9 mouse cellular contexts compared by ENCODE assay signal in genomic region chr9:53975122-53975518, GRCm38 (mm10). TPM values are rescaled to one million over a fixed set of nuclear protein-coding genes. Genes with fewer than 3 reads are reported as not detected.
DNase-seq lines count a peak whose midpoint lies in the region; ATAC-seq and TF ChIP-seq lines count a peak whose summit lies in the region.
"Had no signal": no experiment of that assay in that cellular context is flagged by ENCODE, and none has a peak within 500 bp of the region (broad histone marks: within the 10 kb centered on the region; RNA-seq: fewer than 3 reads in every experiment).

Gene Elmod1 (minus strand): TSS chr9:53975301.

- H3K36me3 ChIP-seq in ES-E14 (ENCODE audit: control insufficient read depth, insufficient read depth, low read length, poor library complexity, severe bottlenecking) = no peaks in the 10 kb centered on the region
- no peaks in the 10 kb centered on the region for H3K36me3 ChIP-seq in embryonic facial prominence, embryonic 10.5 days (replicated peaks)
- no peaks in the 10 kb centered on the region for H3K36me3 ChIP-seq in hindbrain, embryonic 11.5 days (ENCODE audit: control insufficient read depth, insufficient read depth, low read length)
- no peaks in the 10 kb centered on the region for H3K36me3 ChIP-seq in small intestine, adult 2 months (ENCODE audit: control insufficient read depth, insufficient read depth, low read length)

- DNase-seq in ES-E14 (ENCODE audit: low read depth, low spot score) = peak; percentile 41
- peak; percentile 75 for DNase-seq in adrenal gland, adult 2 months
- peak; percentile 79 for DNase-seq in embryonic facial prominence, embryonic 10.5 days (ENCODE audit: low spot score)
- no peak for DNase-seq in hindbrain, embryonic 11.5 days (ENCODE audit: low spot score)
- peak; percentile 67 for DNase-seq in left cerebral cortex, adult 11 months (ENCODE audit: low spot score)
- DNase-seq in mesoderm, embryonic 11.5 days (ENCODE audit: low read depth, low spot score) = peak; percentile 63
- no peak for DNase-seq in B cell, adult 2 months

- WGBS in embryonic facial prominence, embryonic 10.5 days = under 1% methylated on average over 36 of the region's 36 CpGs
- WGBS in hindbrain, embryonic 11.5 days = under 1% methylated on average over 33 of the region's 36 CpGs
- 2% methylated on average over 36 of the region's 36 CpGs for WGBS in small intestine, adult 2 months

- peak within 1 kb of the TSS; percentile 10; the same call in 1 of the 2 replicates for H3K9ac ChIP-seq in ES-E14 (ENCODE audit: insufficient read depth, low read depth, low read length, poor library complexity, severe bottlenecking)
- H3K9ac ChIP-seq in hindbrain, embryonic 11.5 days (ENCODE audit: low read depth, low read length) = peak within 1 kb of the TSS; percentile 64

- H3K9me3 ChIP-seq in ES-E14 (ENCODE audit: control insufficient read depth, insufficient read depth, low read depth, low read length) = no peaks in the 10 kb centered on the region
- no peaks in the 10 kb centered on the region for H3K9me3 ChIP-seq in embryonic facial prominence, embryonic 10.5 days
- no peaks in the 10 kb centered on the region for H3K9me3 ChIP-seq in hindbrain, embryonic 11.5 days (ENCODE audit: control insufficient read depth, low read length)

- TF ChIP-seq CTCF in small intestine, adult 2 months (IDR thresholded peaks at IDR 0.05; ENCODE audit: extremely low read depth, insufficient read length, insufficient replicate concordance, low read depth, low read length) = no peak

- in situ Hi-C loops in ES-E14 (cut with MboI; ENCODE audit: low sequenced_read_pairs in 2 of 2, unreplicated experiment in 2 of 2) = no loop called here

- no peak for TF ChIP-seq POLR2A in small intestine, adult 2 months (IDR thresholded peaks at IDR 0.05; ENCODE audit: low read depth, low read length)

- peak within 1 kb of the TSS; percentile 87 for H3K4me2 ChIP-seq in hindbrain, embryonic 11.5 days (replicated peaks; ENCODE audit: low read depth, low read length)

- peak within 1 kb of the TSS; percentile 55 to 66 for H3K4me3 ChIP-seq in ES-E14 (ENCODE audit: insufficient read depth in 1 of 2, low read depth in 1 of 2, low read length in 2 of 2, poor library complexity in 1 of 2, severe bottlenecking in 1 of 2)
- peak within 1 kb of the TSS; percentile 76 for H3K4me3 ChIP-seq in embryonic facial prominence, embryonic 10.5 days
- H3K4me3 ChIP-seq in hindbrain, embryonic 11.5 days (ENCODE audit: low read depth, low read length) = peak within 1 kb of the TSS; percentile 69
- peak within 1 kb of the TSS; percentile 43 for H3K4me3 ChIP-seq in small intestine, adult 2 months (ENCODE audit: low read depth, low read length)

- H3K4me1 ChIP-seq in ES-E14 (ENCODE audit: control insufficient read depth in 2 of 2, insufficient read depth in 2 of 2, low read length in 2 of 2, poor library complexity in 1 of 2) = no peaks in the 10 kb centered on the region
- H3K4me1 ChIP-seq in embryonic facial prominence, embryonic 10.5 days = peaks cover 24% of the 10 kb centered on the region
- no peaks in the 10 kb centered on the region for H3K4me1 ChIP-seq in hindbrain, embryonic 11.5 days (replicated peaks; ENCODE audit: control insufficient read depth, insufficient read depth, low read length)
- H3K4me1 ChIP-seq in small intestine, adult 2 months (ENCODE audit: control insufficient read depth, insufficient read depth, insufficient read length, low read length) = peaks cover 2% of the 10 kb centered on the region; the same call in 1 of the 2 replicates

- H3K27ac ChIP-seq in ES-E14 (ENCODE audit: insufficient read depth, low read depth, low read length, poor library complexity, severe bottlenecking) = no peak within 1 kb of the TSS
- H3K27ac ChIP-seq in embryonic facial prominence, embryonic 10.5 days (replicated peaks) = peak within 1 kb of the TSS; percentile 59
- H3K27ac ChIP-seq in hindbrain, embryonic 11.5 days (ENCODE audit: low read depth, low read length) = peak within 1 kb of the TSS; percentile 48
- no peak within 1 kb of the TSS for H3K27ac ChIP-seq in small intestine, adult 2 months (ENCODE audit: insufficient read depth, low read depth, low read length)

- peak; percentile 91 for ATAC-seq in hindbrain, embryonic 11.5 days (ENCODE audit: low FRiP score)

- peaks cover 55% of the 10 kb centered on the region for H3K27me3 ChIP-seq in embryonic facial prominence, embryonic 10.5 days (replicated peaks; ENCODE audit: low read depth, poor library complexity, severe bottlenecking)
- peaks cover 7% of the 10 kb centered on the region; the same call in 1 of the 2 replicates for H3K27me3 ChIP-seq in hindbrain, embryonic 11.5 days (ENCODE audit: control insufficient read depth, insufficient read depth, low read length)
- H3K27me3 ChIP-seq in small intestine, adult 2 months (ENCODE audit: control insufficient read depth, insufficient read depth, low read length) = peaks cover 22% of the 10 kb centered on the region

TF ChIP-seq in ES-E14, 5 proteins besides CTCF, POLR2A, EP300 and RAD21:
- TF ChIP-seq ZNF384 (IDR thresholded peaks at IDR 0.05; ENCODE audit: low read depth, low read length) (no peak), MAFK (IDR thresholded peaks at IDR 0.05; ENCODE audit: insufficient read depth, low read depth, low read length) (no peak)

RNA-seq across cellular contexts. Expression of gene Elmod1, which starts in this region (rescaled TPM):
- total RNA-seq in ES-E14 (2012; rRNA removed) = 0.27 TPM in 1 of 2 replicates, not detected in the other
- total RNA-seq in adrenal gland, adult 2 months (2021) = 1 to 10 TPM; 2.5 to 4.4 TPM
- polyA plus RNA-seq in adrenal gland, adult 2 months (2012; rRNA removed) = 0.57 and 0.79 TPM in 2 replicates
- polyA plus RNA-seq in embryonic facial prominence, embryonic 10.5 days (2016; fragmentation: Nextera tagmentation; extraction: Ambion mirVana) = 0.87 and 0.93 TPM in 2 replicates
- 2.6 and 3.6 TPM in 2 replicates for polyA plus RNA-seq in hindbrain, embryonic 11.5 days (2014; fragmentation: Nextera tagmentation; extraction: Ambion mirVana)
- 0.08 TPM in 1 of 2 replicates, not detected in the other for polyA plus RNA-seq in small intestine, adult 2 months (2012; rRNA removed)
- total RNA-seq: common myeloid progenitor, adult 5-6 weeks had no signal

Comparison
In these comparisons a context has a peak if more than half of its experiments do, and no peak if none do; other contexts are left out.
1. Peak in DNase-seq, H3K4me3 ChIP-seq and H3K9ac ChIP-seq in ES-E14; RNA of the gene not detected or under 1 TPM.
2. Peak in DNase-seq, H3K4me3 ChIP-seq and H3K27ac ChIP-seq in embryonic facial prominence, embryonic 10.5 days; RNA of the gene not detected or under 1 TPM.
3. DNase-seq: peak in adrenal gland, adult 2 months (single experiment), left cerebral cortex, adult 11 months (single experiment) and mesoderm, embryonic 11.5 days (single experiment); none in hindbrain, embryonic 11.5 days (single experiment) and B cell, adult 2 months (0 of 2).
4. Peak in every context shown above with its lines, with median percentiles within 50 percentile points of each other: H3K4me3 ChIP-seq.